Mouse (Mus musculus) MN1 (cell line): Measurements from ENCODE around the gene Gsk3a.
A peak's percentile ranks its signal among the peaks of the same experiment; 100 is the strongest.

Source experiments
- DNase-seq: peaks from one replicate; pipeline ENCODE4 v3.0.0-alpha.2; 2016; ENCODE audit warnings: low spot score

The Gsk3a gene

GRCm38 (mm10) chr7:25221102-25221883 lies 16.4 kb downstream of the Gsk3a start, which contains the start of gene Zfp526:
Gene Zfp526, plus strand, starts transcription at chr7:25221425.
- DNase-seq = peak; percentile 97

DNA sequence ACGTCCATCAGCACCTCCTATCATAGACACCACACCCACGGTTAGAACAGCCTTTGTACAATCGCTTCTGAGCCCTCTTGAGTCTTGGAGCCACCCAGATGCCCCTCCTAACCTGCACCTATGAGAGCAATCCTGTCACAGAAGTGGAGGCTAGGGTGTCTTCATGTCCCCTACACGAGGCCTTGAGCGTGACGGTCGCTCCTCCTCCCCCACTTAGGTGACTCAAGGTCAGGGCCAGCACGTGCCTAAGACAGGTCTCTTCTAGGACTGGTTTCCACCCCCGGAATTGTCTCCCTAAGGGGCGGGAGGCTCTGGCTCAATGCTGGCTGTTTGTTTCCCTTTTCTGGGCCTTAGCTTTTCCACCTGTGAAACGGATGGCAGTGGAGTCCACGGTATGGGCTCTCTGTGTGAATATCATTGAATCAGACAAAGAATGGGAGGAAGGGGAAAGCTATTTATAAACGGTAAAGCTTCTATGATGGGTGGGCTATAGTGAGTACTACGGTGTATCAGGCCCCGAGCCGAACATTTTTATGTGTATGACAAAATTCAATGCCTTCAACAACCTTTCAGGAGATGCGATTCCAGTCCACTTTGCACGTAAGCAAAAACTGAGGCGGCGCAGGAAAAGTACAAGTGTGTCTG lies 17.1 kb downstream of the Gsk3a start, which contains the start of gene Dedd2:
Dedd2 (minus strand) TSS at position 159 of the 645 bp plus-strand sequence.
- DNase-seq = peak; percentile 30

DNA sequence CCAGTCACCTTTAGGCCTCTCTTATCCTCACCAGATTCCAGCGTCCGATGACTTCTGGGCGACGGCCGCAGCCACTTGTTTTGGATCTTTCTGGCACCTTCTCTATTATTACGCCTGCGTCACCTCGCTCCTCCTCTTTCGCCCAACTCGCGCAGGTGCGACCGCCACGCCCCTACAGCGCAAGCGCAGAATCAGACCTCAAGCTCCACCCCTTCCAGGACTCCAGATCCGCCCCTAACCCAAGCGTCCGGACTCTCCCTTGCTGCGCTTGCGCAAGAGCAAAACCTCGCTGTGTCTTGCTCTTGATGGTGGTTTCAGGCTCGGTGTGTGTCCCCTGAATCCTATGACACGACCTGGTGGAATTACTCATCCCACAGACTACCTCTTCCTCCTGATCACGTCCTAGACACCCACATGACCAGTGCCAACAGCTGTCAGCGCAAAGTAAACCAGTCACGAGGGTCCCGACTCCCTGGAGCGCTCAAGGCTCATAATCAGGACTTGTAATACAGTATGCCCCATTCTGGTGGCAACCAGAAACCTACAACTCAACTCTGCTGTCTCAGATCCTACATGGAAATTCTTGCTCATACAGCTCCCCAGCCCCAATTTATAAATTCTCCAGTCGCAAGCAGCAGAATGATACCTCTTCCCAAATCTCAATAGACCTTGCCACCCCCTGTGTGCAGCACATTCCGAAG lies 17.7 kb downstream of the Gsk3a start:
- DNase-seq = peak; percentile 96

DNA sequence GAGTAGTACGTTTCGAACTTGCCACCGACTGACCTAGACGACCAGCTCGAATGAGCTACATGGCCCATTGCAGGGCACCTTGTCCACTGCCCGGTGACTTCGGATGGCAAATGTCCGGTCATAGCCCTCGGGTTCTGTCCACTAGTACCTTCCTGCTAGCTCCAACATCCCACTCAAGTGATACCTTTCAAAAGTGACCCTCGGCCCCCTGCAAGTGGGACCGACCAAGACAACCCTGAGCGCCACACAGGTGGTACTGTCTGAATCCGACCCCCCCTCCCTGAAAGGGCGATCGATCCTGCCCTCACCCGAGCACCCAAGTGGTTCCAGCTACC lies 18.3 kb downstream of the Gsk3a start:
- DNase-seq = no peak

DNA sequence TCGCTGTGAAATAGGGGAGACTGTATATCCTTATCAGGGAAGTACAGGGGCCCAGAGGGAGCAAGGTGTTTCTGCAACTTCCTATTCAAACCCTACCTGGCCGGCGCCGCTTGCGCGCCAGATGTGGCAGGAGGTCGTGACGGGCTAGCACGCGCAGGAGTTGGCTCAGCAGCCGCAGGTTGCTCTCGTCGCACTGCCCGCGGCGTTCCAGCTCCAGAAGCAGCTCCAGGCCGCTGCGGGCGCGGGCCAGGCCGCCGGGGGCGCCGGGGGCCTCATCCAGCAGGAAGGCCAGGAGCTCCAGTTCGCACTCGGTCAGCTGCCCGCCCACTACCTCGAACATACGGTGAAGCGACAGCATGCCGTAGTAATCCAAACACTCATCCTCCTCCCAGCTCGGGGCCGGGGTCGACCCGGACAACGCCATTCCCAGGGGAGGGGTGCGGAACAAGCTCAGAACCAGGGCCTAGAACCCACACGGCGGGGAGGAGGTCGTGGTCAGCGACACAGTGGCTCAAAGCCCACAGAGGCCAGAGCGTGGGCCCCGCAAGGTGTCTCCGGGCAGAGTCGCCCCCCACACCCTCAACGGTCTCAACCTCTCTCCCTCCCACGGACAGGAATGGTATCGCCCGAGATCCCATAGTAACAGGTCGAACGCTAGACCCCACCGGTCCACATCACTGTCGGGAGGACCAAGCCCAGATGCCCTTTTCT lies 18.8 kb downstream of the Gsk3a start:
- DNase-seq = peak; percentile 69

DNA sequence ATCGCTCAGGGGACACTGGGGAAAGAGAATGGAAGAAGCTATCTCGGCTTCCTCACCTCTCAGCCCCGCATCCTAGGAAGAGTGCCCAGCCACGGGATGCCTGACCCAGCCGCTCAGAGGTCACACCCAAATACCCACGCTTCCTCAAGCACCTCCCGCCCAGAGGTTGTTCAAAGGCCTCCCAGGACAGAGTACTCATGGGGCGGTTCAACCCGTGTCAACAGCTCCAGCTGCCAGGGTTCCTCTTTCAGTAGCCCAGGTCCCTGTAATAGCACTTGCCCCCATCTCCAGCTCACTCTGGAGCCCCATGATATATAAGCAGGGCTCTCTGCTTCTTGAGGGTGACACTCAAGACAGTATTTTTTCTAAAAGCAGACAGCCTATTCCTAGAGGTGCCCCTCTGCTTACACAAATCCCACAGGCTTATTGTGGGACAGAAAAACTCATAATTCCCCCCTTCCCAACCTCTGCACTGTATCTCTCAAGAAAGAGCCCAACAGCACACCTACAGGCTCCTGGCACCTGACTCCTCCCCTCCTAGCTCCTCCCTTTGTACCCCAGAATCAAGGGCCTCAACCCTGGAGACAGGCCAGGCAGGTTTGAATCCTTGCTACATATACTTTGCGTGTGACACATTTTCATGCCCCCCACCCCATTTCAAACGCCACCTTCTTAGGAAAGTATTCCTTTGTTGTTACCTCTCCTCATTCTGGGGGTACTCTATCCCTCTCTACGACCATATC lies 19.8 kb downstream of the Gsk3a start:
- no peak for DNase-seq

DNA sequence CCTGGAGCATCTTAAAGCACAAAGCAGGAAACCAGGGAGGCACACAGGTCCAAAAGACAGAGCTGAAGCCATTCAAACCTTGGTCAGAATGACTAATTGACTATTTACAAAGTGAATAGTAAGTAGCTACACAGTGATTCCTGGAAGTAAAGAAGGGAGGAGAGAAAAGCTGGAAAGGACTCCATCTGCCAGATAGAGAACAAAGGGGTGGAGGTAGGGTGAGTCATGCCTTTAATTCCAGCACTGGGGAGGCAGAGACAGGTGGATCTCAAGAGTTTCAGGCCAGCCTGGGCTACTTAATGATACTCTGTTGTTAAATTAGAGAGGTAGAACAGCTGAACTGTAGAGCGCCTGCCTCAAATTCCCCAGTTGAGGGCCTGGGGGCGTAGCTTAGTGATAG lies 23.5 kb downstream of the Gsk3a start:
- DNase-seq = no peak

- DNase-seq = no peak
Observed at GRCm38 (mm10) chr7:25213099-25213498, 24.6 kb downstream of the Gsk3a start.

DNA sequence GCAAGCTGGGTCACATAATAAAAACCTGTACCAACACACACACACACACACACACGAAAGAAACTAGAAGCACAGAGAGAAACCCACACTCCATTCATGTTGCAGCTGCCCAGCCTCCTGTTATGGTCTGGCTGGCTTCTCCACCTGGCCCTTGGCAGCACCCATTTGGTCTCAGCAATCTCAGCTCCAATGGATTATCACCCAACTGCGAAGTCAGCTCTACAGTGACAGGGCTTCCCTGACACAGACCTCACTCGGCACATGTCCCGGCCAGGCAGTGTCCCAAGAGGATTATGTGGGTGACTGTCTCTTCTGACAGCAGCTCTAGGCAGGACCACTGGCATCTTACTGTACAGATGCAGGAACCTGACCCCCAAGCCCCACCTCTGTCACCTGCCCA lies 27.2 kb downstream of the Gsk3a start:
- DNase-seq = no peak

DNA sequence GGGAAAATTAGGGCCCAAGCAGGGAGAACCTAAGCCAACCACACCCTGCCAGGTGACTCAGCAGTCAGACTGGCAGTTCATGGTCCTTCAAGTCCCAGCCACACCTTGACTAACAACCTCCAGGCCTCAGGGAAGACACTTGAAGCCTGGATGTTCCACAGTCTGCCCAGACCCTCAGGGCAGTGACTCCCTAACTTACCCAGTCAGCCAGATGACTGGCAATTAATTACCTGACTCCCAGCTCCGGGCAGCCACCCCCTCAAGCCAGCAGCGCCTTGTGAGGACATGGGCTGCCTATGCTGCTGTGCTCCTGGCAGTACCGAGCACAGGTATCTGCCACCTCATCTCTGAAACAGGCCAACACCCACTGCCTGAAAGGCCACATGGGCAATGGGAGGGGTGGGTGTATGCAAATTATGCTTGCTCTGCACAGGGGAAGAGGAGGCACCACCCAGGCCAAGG lies 28.5 kb downstream of the Gsk3a start:
- DNase-seq = no peak

DNA sequence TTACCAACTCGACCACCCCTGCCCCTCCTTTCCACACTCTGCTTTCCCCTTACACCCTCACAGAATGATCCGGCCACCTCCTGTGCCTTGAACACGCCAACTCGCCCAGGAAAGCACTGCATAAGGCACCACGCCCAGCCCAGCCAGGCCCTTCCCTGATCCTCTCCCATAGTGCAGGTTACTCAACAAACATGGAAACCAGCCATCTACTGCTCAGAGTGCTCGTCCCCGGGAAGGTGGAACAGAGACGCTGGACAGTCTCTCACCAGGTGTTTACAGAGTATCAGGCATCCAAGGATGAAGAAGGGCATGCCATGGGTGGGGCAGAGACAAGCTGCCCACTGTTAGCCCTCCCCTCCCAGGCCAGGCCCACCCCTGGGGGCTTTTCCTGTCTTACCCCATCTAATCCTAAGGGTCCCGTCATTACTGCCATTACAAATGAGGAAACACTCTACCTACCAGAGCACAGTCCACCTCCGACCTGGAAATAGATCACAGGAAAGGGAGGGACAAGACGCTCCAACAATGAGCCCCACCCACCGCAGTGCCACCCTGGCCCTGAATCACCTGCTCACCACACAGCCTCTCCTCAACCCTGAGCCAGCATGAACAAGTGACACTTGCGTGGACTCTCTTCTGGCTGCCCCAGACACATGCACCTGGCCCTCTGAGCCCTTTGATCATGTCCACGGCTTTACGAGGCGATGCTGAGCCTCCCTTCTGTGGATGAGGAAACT lies 31.4 kb downstream of the Gsk3a start:
- no peak for DNase-seq

- DNase-seq = no peak
Observed at GRCm38 (mm10) chr7:25205355-25206093, 32.1 kb downstream of the Gsk3a start.

DNA sequence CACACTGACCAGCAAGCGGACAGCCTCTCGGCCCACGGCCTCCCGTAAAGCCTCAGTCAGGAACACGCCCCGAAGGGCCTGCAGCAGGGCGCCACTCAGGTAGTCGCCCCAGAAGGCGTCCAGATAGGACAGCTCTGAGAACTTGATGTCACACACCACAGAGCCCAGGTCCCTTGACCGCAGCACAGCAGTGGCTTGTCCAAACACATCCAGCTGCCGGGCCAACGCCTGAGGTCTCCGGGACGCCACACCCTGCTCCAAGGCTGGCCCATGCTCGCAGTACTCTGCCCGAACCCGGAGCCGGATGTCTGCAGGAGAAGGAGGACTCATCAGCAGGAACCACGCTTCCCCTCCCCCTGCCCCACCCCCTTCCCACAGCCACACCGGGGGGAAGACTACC lies 34.0 kb downstream of the Gsk3a start:
- no peak for DNase-seq

- peak; percentile 79 for DNase-seq
Observed at GRCm38 (mm10) chr7:25197384-25198018, 40.1 kb downstream of the Gsk3a start.

DNA sequence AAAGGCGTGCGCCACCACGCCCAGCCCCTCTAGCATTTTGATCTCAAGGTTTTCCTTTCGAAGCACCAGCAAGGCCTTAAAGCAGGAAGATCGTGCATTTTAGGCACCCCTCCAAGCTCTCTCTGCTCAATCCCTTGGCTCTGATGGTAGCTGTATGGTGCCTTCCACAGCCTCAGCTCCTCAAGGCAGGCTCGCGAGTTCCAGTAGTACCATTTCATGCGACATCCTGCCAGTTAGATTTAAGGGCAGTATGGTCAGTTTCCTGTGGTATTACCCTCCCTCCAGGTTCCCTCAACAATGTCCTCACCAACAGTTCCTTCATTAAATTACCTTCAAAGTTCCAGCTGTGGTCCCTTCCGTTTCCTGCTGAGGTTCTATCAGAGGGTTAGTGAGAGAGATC lies 41.5 kb downstream of the Gsk3a start:
- DNase-seq = no peak

DNA sequence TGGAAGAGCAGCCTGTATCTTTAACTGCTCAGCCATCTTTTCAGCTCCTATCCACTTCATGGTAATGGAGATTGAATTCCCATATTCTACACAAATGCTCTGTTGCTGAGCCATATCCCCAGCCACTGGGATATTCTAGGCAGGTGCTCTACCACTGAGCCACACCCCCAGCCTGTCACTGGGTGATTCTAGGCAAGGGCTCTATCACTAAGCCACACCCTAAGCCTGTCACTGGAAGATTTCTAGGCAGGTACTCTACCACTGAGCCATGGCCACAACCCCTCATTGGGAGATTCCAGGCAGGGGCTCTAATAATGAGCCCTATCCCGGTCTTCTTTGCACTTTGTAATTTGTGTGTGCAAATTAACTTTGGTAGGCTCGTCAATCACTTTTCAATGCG lies 42.5 kb downstream of the Gsk3a start:
- DNase-seq = no peak

GRCm38 (mm10) chr7:25192110-25192509 lies 45.5 kb downstream of the Gsk3a start:
- no peak for DNase-seq

GRCm38 (mm10) chr7:25190806-25191205 lies 46.8 kb downstream of the Gsk3a start:
- DNase-seq = no peak
